Mouse (Mus musculus): ENCODE measurements around the gene Klk4.

The Klk4 gene

DNA sequence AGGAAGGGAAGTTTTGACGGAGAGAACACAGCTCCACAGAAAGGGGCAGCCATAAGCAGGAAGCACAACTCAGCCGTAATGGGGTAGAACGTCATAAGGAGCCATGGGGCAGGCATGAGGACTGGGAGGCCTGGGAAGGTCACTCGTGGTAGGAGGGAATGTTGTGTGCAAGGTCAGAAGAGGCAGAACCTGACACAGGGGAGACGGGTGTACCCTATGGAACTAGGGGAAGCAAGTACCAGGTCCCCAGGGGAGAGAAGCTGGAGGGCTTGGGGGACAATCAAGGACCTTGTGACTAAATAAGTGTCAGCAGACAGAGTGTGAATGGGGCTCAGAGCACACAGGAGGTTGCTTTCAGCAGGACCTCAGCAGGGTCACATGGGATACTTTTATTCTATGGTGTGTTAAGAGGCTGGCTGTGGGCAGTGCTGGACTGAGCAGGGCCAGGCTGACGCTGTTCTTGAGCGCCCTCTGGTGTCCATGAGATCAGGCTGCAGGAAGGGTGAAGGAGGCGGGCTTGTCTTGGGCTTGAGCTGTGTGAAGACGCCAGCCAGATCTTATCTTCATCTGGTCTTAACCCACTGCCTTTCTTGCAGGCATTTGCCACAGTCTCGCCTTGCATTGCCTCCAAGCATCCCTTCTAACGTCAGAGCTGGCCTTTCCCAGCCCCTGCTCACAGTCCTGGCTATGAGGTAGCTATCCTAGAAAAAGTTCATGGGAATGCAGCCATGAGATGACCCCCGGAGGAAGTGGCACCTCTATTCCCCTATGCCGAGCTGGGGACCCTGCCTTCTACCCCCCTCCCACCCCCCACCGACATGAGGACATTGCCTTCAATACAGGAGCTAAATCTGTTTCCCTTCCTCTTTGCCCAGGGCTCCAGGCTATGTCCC, 38.8 kb downstream of the Klk4 start:
- peak; percentile 34 for DNase-seq (ENCODE audit: inconsistent ontology term)

- no peak for DNase-seq (ENCODE audit: inconsistent ontology term)
These were observed 39.6 kb downstream of the Klk4 start for GRCm38 (mm10) chr7:43920582-43920981.

DNA sequence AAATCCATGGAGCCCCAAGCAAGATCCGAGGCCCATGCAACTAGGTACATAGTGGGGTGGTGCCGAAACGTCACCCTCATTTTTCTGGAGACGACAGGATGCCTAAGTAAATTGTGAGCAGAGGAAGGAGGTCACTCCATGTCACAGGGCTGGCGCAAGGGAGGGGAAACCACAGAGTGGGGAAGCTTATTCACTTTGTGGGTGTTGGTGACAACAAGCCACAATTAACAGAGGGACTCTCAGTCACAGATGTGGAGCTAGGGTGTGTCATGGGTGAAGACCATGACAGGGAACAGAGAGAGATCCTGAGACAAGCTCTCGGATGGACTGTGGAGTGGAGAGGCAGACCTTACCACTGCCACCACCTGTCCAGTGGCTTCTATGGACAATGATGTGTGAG, 40.1 kb downstream of the Klk4 start:
- no peak for DNase-seq (ENCODE audit: inconsistent ontology term)

DNA sequence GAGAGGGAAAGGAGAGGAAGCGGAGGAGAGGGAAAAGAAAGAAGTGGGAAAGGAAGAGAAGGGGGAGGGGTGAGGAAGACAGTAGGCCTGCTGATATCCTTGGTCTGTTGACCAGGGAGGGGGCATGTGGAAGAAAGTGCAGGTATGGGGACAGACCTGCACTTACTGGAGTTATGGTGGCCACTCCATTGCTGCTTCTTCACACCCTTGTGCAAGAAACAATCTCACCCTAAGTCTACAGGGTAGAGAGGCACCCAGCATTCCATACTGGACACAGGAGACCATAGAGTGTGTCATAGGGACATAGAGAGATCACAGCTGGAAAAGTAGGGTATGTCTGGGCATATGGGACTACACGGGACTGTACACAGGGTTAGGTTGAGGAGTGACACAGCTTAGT, 41.0 kb downstream of the Klk4 start:
- no peak for DNase-seq (ENCODE audit: inconsistent ontology term)

DNA sequence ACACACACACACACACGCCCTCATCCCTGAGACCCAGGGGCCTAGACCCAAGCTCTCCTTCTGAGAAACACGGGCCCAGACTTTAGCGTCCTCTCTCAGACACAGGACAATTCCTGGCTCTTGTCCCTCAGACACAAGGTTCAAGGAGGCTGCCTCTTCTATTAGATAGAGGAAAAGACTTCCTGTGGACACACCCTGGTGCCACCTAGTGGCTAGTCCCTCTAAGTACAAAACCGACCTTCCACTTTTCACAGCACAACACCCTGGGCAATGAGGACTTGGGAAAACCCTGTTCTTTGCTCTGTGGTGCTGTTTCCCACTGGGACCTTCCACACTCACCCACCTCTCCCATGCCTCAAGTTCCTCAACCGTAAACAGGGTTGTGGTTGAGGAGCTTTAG, 45.0 kb downstream of the Klk4 start:
- no peak for DNase-seq (ENCODE audit: inconsistent ontology term)

- DNase-seq (ENCODE audit: inconsistent ontology term): no peak
These were observed 47.6 kb downstream of the Klk4 start for GRCm38 (mm10) chr7:43928521-43928920.

GRCm38 (mm10) chr7:43932337-43932736, 51.4 kb downstream of the Klk4 start:
- DNase-seq (ENCODE audit: inconsistent ontology term): no peak

GRCm38 (mm10) chr7:43933440-43933839, 52.5 kb downstream of the Klk4 start, which contains the start of gene Klk15:
Gene Klk15 (plus strand): TSS chr7:43933740.
- DNase-seq (ENCODE audit: inconsistent ontology term): no peak

DNA sequence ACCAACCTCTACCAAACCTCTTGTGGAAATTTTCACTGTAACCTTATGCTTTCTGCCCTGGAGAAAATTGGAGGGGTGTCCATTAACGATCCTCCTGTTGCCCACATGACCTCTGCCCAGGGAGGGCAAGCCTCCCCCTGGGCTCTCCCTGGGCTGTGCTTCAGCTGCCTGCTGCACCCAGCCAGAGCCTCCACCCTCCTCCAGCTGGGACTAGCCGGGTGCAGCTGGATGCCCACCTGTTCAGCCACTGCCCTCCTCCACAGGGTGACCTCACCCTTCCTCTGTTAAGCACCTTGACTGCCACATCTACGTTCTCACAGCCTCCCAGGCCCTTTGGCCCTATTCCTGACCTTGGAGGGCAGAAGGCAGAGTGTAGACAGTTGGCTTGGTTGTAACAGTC, 53.8 kb downstream of the Klk4 start:
- DNase-seq (ENCODE audit: inconsistent ontology term): no peak

All from Muller cell, postnatal 12 days (primary cell).